Mouse (Mus musculus) bone marrow macrophage, adult 2 months (primary cell): Measurements from ENCODE around the gene Ngdn.

Source experiments
- CTCF ChIP-seq: IDR thresholded peaks from 2 replicates; pipeline ENCODE4 v1.5.1; 2012; ENCODE audit warnings: low read depth, mild to moderate bottlenecking, low read length, moderate library complexity
- POLR2A ChIP-seq: IDR thresholded peaks from 2 replicates; pipeline ENCODE4 v1.6.1; 2012; ENCODE audit warnings: mild to moderate bottlenecking, low read depth, low read length, borderline replicate concordance

DNA sequence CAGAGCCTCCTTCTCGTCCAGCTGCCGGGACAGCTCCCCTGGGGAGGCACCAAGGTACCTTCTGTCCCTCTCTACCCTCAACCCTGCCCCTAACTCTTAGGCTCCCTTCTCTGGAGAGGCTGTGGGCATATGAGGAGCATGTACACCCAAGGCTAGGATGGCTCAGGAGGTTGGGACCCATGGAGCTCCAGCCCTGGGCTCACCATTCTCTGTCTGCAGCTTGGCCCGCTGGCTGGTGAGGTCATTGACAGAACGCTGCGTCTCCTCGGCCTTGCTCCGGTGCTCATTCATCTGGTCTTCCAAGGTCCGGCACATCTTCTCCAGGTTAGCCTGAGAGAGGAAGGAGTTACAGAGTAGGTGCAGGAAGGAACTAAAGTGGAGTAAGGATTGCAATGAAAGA lies 36.6 kb upstream of the Ngdn start:
- TF ChIP-seq CTCF (no peak), POLR2A (no peak)
